Mouse (Mus musculus): Measurements from ENCODE around the gene Trim10.
"Not testable (repeated sequence)": the region's sequence is repeated elsewhere in the genome, so short reads cannot be mapped to it uniquely, and the experiment has no call there.

Trim10 gene

DNA sequence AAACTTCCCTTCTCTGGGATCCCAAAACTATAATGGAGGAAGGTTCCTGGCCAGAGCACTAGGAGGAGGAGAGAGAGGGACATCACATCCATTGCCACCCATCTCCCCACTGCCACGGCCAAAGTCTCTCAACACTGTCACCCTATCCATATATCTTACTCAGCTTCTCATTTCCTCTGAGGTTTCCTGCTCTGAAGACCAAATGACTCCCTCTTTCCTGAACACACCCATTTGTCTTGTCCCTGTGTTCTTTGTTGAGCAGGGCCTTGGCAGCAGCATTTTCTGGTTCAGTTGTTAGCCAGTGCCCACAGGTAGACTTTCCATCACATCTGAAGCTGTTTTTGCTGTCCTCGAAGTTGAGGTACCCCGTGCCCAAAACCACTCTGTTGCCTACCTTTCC is 11.2 kb upstream of the Trim10 start:
- DNase-seq (ENCODE audit: low read depth, low spot score), result no peak

DNA sequence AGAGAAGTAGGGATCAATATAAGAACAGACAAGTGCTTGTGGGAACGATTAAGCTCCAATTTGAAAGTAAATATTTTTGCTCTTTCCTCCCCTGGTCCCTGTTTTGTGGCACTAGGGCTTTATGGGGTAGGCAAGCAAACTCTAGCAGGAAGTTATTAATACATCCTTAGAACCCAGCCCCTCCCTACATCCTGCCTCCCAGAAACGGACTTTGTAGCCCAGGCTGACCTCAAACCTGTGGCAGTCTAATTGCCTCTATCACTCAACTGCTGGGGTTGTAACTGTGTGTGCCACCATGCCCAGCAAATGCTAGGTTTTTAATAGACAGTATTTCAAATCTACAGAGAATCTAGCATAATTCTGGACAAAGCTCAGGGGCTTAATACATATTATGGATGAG is 7.7 kb upstream of the Trim10 start:
- DNase-seq (ENCODE audit: low read depth, low spot score), result no peak

DNA sequence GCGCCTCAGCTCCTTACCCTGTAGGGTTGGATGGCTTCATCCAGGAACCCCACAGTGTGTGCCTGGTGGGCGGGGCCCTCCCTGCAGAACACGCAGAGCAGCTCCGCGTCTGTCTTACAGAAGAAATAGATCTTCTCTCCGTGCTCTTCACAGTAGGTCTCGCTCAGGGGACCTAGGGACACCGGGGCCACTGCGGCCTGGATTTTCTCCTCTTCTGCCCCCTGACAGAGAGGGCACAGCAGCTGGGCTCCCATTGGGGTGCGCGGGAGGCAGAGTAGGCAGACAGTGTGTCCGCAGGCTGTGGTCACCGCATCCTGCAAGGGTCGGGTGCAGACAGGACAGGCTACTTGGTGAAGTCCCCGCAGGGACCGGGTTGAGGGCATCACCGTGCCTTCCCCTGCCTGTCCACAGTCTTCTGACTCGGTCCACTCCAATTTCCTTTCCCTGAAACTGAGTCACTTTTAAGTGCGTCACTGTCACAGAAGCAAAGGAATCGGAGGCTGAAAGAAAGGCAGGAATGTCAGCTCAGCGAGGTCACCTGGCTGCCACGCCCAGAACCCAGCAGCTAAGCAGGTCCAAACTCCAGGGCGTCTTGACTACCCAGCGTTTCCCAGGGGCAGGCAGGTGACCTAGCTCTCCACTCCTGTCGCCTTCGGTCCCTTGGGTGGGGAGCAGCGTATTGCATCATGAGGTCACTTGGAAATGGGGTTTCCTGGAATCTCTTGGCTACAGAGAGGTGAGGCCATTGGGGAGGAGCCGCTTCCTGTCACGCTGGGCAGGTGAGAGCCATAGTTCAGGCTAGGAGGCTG is 2.5 kb upstream of the Trim10 start, which contains the start of gene Trim15:
TSS of gene Trim15 (minus strand) at position 492 of the 809 bp plus-strand sequence.
- DNase-seq (ENCODE audit: low read depth, low spot score), result no peak

DNA sequence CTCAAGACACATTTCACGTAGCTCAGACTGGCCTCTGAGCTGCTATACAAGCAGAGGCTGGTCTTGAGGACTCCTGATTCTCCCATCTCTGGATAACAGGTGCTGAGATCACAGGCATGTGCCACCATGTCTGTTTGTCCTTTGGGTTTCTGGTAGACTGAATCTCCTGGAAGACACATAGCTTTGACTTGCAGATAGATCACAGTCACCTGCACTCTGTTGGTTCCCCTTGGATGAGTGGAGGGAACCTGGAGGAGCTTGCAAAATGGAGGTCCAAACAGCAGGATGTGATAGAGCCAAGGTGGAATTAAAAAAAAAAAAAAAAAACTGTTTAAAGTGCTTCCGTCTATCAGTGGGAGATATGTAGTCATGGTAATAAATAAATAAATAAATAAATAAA is 538 bp upstream of the Trim10 start:
- no peak for DNase-seq (ENCODE audit: low read depth, low spot score)

DNA sequence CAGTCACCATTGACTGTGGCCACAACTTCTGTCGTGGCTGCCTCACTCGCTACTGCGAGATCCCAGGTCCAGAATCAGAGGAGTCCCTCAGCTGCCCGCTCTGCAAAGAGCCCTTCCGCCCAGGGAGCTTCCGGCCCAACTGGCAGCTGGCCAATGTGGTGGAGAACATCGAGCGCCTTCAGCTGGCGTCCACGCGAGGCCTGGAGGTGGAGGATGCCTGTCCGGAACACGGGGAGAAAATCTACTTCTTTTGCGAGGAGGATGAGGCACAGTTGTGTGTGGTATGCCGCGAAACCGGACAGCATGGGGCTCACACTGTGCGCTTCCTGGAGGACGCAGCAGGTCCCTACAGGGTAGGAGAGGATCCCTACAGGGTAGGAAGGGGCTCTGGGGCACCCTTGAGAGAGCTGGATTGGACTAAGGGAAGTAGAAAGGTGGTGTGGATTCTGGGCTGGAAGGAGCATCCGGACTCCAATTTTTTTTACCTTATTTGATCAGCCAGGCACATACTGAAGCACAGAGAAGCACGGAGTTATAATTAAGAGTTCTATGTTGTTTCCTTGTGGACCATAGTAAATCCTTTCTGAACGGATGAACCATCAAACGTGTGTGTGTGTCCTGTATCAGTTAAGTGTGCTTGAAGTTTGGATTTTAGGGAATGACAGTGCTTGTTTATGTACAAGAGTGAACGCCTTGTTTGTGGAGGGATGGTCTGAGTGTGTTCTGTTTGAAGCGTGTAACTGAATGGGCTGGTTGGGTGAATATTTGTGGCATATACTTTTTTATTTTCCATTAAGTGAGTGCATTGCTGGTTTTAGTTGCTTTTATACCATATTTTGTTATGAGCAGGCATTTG is 809 bp downstream of the Trim10 start:
- no peak for DNase-seq (ENCODE audit: low read depth, low spot score)

DNA sequence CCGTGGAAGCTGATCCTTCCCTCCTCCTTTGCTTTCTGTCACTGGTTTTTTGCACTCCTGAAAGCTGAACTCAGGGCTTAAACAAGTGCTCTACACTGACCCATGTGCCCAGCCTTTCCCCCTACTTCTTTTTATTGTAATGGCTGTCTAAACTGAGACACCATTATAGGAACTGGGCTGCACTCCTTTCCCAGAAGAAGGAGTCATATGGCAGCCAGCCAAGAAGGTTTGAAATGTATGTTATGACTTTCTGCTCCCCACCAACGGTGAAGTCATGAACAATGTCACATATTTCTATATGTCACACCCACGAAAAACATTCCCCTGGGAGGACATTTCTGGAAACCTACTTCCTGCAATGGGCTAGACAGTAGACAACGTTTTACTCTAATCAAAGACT is 5.3 kb downstream of the Trim10 start:
- no peak for DNase-seq (ENCODE audit: low read depth, low spot score)

DNA sequence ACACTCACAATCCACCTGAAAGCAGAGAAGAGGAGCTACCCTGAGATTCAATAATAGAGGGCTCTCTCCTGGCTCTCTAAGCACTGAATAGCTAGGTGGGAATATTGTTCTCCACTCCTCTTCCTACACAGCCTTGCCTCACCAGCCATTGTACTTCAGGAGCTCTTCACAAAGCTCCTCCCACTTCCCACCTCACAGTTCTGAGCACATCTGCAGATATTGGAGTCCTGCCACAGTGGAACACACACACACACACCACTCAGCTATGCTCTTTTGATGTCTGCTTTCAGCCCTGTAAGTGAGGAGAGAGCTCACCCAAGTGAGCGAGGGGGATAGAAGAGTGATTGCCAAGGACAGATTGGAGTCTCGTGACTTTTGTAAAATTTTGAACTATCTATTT is 14.0 kb downstream of the Trim10 start:
- DNase-seq (ENCODE audit: low read depth, low spot score), result no peak

DNA sequence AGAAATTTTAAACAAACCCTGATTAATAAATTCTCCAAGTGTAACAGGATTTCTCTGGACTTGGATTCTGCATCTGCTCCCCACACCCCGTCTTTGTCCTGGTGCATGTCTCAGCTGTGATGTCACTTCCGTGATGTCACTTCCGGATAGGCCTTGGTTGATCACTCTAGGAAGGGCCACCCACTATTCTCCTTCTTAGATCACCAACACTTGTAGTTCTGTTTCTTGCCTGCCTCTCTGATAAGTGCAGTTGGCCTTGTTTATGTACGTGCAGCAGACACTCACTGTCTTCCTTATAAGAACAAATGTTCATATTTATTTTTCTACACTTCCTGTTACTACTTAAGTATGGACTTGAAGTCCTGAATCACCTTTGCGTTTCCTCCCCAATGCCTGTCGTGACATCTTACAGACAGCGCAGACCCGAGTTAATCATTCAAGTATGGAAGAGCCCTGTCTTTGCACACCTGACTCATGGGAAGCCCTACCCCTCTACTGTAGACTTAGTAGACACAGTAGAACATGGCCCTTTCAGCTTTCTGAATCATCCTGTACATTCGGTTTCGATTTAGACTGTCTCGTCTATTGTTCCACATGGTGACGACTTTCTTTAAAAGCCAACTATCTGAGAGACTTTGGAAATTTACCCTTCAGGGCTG is 15.9 kb downstream of the Trim10 start:
- no peak for DNase-seq (ENCODE audit: low read depth, low spot score)

DNA sequence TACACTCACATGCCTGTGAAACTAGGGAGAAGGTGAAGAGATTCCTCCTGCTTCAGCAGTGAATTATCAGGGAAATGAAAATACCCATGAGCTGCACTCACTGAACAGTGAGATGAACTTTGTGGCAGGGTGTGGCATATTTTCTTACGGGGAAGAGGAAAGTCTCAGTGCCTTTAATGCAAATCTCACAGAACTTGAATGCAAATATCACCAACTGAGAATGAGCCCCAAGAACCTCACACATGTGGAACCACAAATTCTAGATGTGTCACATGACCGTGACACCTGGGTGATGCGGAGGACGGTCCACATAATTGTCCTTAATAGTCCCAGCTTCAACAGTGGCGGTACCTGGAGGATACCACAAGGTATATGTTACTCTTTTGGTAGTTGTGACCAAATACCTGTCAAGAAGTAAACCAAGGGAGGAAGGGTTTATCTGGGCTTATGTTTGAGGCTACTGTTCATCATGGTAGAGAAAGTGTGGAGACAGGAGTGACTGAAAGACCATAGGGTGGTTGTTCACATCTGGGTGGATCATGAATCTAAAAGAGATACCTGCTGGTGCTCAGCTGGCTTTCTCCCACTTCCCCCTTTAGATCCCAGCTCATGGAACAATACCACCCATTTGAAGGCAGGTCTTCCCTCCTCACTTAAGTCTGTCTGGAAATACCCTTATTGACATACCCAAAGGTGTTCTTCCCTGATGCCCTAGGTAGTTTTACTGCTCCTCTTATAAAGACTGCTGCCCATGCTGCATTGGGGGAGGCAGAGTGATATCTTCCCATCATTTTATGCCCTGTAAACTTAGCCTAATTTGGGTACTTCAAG is 20.9 kb downstream of the Trim10 start, which contains the start of gene Trim40:
TSS of gene Trim40 (minus strand) at position 51 of the 831 bp plus-strand sequence.
- no peak for DNase-seq (ENCODE audit: low read depth, low spot score)

DNA sequence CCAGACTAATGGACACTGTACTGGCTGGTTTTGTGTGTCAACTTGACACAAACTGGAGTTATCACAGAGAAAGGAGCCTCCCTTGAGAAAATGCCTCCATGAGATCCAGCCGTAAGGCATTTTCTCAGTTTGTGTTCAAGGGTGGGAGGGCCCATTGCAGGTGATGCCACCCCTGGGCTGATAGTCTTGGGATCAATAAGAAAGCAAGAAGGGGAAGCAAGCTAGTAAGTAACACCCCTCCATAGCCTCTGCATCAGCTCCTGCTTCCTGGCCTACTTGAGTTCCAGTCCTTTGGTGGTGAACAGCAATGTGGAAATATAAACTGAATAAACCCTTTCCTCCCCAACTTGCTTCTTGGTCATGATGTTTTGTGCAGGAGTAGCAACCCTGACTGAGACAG is 22.1 kb downstream of the Trim10 start:
- DNase-seq (ENCODE audit: low read depth, low spot score), result not testable (repeated sequence)

DNA sequence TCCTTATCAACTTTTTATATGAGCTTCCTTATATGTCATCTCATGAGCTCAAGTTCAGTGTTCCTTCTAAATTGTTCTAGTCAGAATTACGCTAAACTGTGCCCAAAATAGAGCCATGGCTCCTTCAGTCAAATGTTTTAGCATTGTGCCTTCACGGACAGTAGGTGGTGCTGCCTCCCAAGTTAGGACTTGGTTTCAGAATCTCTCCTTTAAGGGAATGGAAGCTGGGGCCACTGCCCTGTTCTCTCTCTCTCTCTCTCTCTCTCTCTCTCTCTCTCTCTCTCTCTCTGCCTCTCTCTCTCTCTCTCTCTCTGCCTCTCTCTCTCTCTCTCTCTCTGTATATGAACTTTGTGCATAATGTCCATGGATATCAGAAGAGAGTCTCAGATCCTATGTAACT is 23.0 kb downstream of the Trim10 start:
- no peak for DNase-seq (ENCODE audit: low read depth, low spot score)

DNA sequence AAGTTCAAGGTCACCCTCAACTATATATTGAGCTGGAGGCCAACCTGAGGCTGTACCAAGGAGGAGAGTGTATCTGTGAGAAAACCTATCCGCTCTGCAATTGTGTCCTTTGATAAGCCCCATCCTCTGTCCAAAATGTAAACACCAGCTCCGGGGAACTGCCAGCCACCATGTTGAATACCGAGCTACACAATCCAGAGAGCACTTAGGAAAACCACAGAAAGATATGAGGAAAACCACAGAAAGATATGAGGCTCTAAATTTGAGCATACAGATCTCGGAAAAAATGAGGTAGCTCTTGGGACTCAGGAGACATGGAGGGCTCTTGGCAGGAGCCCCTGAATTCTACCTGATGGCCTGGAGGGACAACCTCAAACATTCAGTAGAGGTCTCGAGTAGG is 24.0 kb downstream of the Trim10 start:
- DNase-seq (ENCODE audit: low read depth, low spot score), result no peak

DNA sequence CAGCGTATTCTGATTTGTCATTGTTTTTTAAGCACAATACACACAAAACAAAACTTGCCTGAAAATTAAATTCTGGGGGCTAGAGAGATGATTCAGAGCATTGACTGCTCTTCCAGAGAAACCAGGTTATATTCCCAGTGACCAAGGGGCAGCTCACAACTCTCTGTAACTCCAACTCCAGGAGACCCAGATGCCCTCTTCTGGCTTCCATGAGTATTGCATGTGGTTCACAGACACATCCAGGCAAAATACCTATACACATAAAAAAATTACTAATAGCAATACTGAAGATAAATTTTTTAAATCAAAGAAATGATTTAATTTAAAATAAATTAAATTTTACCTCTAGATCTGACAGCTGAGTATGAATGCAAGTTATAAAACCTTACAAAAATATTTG is 27.2 kb downstream of the Trim10 start:
- peak; percentile 38 for DNase-seq (ENCODE audit: low read depth, low spot score)

DNA sequence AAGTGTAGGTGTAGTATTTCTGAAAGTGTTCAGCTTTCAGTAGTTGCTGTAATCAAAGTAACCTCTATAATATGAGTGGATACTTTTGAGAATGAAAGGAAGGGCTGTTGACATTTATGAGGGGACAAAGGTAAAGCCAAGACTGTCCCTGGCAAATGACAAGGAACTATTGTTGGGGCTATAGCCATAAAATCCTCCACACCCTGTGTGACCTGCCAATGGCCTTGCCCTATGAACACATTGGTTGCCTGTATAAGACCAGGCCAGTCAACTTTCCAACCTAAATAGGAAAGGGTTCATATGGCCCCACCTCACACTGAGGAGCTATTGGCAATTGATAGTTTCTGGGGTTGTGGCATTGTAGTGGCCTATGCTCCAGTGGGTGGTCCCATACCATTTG is 27.7 kb downstream of the Trim10 start:
- no peak for DNase-seq (ENCODE audit: low read depth, low spot score)

DNA sequence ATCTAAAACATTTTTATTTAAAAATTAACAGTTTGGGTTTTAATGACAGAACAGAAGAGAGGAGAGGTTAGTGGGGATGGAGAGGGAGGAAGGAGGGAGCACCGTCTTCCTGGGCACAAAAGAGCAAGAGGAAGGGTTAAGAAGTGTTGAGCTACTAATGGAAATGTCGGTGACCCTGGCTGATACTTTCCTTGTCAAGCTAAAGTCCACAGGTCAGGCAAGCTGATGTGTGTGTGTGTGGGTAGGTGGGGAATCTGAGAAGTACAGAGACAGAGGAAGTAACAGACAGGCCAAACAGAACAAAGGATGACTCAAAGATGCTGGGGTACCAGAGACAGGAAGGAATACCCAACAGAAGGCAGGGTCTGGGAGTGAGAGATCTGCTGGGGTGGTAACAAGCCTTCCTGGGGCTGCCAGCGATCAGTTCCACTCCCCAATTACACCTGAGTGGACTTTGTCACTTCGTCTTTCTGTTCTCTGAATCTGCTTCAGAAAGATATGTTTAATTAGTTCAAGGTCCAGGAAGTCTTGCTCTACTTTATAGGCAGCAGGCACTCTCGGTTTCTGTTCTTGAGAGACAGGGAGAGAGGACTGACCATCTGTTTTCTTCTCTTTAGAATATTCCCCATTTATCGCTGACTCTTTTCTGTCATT is 28.3 kb downstream of the Trim10 start, which contains the start of gene Trim31:
TSS of gene Trim31 (plus strand) at position 567 of the 654 bp plus-strand sequence.
- no peak for DNase-seq (ENCODE audit: low read depth, low spot score)

DNA sequence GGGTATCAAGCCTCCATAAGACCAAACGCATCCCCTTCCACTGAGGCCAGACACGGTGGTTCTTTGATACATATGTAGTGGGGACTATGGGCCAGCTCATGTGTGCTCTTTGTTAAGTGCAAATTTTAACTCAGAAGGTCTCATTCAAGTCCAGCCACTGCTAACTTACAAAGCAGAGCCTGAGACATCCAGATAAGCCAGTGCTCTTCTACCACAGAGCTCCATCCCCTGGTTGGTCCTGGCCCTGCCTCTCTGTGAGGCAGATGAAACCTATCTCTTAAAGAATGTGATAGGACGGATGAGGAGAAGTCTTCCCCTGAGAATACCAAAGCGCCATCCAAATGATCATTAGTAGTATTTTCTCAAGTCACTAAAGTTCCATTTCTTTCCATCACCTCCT is 30.0 kb downstream of the Trim10 start:
- no peak for DNase-seq (ENCODE audit: low read depth, low spot score)

DNA sequence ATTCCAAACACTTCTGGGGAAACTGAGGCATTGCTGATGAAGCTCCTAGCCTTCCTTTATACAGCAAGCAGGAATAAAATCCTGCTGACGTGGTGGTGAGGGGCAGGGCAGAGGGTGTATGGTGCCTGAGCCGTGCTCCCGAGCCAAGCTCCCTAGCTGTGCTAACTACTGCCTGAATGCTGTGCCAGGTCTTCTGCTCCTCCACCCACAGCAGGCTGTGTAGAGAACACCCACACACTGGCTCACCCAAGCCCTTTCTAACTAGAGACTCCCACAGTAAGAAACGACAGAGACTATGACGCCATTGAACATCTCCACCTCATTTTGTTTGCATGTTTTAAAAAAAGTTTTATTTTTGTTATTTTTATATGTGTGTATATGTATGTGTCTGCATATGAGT is 30.6 kb downstream of the Trim10 start:
- DNase-seq (ENCODE audit: low read depth, low spot score), result no peak

DNA sequence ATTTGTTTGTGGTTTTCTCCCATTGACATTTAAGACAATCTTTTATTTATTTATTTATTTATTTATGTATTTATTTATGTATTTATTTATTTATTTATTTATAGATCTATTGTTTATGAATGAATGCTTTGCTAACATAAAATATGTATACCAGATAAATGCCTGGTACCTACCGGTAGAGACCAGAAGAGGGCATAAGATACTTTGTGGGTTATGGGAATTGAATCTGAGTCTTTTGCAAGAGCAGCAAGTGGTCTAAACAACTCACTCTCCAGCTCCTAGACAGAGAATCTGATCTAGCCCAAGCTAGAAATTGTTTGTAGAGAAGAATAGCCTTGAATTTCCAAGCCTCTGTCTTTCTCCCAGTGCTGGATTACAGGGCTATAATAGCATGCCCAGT is 31.3 kb downstream of the Trim10 start:
- no peak for DNase-seq (ENCODE audit: low read depth, low spot score)

DNA sequence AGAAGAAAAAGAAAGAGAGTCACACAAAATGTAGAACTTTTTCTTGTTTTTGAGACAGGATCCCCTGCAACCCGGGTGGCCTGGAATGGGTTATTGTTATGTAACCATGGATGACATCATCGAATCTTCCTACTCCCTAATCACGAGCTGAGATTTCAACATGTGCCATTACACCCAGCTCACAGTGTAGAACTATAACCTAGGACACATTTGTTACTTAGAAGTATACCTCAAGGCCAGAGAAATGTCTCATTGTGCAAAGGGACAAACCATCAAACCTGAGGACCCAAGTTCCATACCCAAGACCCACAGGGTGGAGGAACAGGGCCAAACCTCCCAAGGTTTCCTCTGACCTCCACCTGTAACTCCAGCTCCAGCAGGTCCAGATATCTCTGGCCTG is 34.3 kb downstream of the Trim10 start:
- DNase-seq (ENCODE audit: low read depth, low spot score), result no peak

DNA sequence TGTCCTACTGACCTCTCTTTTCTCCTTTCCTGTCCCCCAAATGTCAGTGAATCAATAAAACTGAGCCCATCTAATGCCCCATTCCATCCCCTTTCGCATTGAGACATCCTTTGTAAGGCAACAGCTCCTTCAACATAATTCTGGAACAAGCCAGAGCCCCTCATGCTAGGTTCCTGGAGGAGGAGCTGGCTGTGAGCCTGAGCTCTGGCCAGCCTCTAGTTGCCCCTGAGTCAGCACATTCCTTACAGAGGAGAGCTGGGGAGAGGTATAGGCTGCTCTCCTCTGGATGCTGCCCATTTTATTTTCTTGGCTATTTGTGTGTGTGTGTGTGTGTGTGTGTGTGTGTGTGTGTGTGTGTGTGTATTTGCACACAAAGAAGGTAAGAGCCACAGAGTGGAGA is 38.9 kb downstream of the Trim10 start:
- DNase-seq (ENCODE audit: low read depth, low spot score), result no peak

DNA sequence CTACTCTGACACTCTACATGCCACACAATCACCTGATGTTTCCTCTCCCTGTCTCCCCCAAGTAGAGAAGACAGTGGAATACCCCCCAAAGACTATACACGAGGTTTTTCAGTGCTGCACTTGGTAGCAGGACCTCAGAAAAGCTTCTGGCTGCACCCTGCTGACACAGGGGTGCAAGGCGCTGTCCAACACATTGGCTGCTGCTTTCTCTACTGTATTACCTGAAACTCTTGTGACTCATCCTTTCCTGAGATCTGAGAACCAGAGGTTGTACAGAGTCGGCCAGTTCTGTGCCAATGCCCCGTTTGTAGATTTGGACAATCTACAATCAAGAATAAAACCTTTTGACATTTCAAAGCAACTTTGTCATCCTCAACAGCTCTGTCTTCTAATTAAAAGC is 40.4 kb downstream of the Trim10 start:
- no peak for DNase-seq (ENCODE audit: low read depth, low spot score)
